Mouse (Mus musculus) heart, adult 11 months (tissue): ENCODE results near the gene Cmtm6.
A peak's percentile ranks its signal among the peaks of the same experiment; 100 is the strongest.
"Not testable (repeated sequence)": the region's sequence is repeated elsewhere in the genome, so short reads cannot be mapped to it uniquely, and the experiment has no call there.

Experiments used
- DNase-seq: peaks from one replicate; pipeline ENCODE4 v3.0.0; 2022

Gene Cmtm6

GRCm38 (mm10) chr9:114731011-114731755 lies at the start of gene Cmtm6:
Cmtm6 (plus strand) TSS chr9:114731116.
- peak; percentile 100 for DNase-seq

GRCm38 (mm10) chr9:114682193-114682592 lies 48.7 kb upstream of the Cmtm6 start:
- no peak for DNase-seq

GRCm38 (mm10) chr9:114686245-114686644 lies 44.7 kb upstream of the Cmtm6 start:
- no peak for DNase-seq

DNA sequence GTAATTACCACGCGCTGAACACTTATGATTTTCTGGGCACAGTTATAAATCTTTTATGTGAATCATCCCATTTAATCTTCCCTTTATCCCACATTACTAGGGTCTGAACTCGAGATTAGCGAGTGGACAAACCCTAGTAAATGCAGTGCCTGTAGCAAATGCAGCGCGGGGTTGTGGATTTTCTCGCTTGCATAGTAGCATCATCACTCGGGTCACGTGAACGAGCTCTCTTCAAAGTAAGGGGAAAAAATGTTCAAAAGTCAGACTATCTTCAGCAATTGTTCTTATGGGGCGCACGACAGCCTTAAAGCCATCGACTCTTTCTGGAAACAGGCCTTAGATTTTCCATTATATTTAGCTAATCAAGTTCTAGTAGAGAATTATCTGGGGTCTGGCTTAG lies 43.3 kb upstream of the Cmtm6 start:
- DNase-seq = no peak

- peak; percentile 100 for DNase-seq
These were observed 42.5 kb upstream of the Cmtm6 start, which contains the start of gene Dync1li1 for GRCm38 (mm10) chr9:114688252-114688952. Dync1li1 (plus strand) TSS chr9:114688790.

GRCm38 (mm10) chr9:114688953-114689407 lies 41.9 kb upstream of the Cmtm6 start:
- no peak for DNase-seq

GRCm38 (mm10) chr9:114690119-114690601 lies 40.8 kb upstream of the Cmtm6 start:
- DNase-seq = no peak

GRCm38 (mm10) chr9:114691112-114691511 lies 39.8 kb upstream of the Cmtm6 start:
- DNase-seq = no peak

- not testable (repeated sequence) for DNase-seq
These were observed 35.3 kb upstream of the Cmtm6 start for GRCm38 (mm10) chr9:114695662-114696061.

DNA sequence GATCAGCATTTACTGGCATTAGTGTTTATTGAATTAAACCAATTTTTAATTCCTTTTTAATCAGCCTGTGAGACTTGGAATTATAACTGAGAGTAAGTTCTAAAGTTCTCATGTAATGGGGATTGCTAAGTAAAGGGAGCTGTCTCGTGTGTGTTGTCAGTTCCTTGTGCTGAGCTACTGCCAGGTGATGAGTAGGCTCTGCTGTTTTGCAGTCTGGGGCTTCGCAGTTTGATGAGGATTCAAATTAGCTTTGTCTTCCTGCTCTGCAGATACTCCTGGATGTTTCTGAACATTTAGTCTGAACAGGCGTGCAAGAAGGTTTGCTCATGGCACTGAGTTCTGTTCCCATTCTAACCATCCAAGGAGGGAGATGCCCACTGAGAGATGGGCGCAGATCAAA lies 33.8 kb upstream of the Cmtm6 start:
- DNase-seq = no peak

DNA sequence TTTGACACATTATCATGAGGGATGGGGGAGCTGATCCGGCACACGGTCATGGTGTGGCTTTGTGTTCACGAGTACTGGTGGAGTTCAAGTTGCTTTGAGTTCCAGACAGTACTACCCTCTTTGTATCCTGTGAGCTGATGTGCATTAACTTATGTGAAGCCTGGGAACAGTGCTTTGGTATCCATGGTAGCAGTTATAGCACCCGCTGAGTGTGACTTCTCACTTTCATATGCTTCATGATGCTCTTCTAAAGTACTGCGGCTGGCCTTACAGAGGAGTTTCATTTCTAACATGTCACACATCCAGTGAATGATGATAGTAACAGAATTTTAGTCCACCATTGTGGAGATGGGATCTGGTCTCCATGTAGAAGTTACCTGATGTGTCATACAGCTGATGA lies 33.0 kb upstream of the Cmtm6 start:
- no peak for DNase-seq

GRCm38 (mm10) chr9:114699262-114699661 lies 31.7 kb upstream of the Cmtm6 start:
- no peak for DNase-seq

GRCm38 (mm10) chr9:114699882-114700665 lies 30.8 kb upstream of the Cmtm6 start:
- no peak for DNase-seq

- DNase-seq = no peak
These were observed 29.9 kb upstream of the Cmtm6 start for GRCm38 (mm10) chr9:114701031-114701430.

DNA sequence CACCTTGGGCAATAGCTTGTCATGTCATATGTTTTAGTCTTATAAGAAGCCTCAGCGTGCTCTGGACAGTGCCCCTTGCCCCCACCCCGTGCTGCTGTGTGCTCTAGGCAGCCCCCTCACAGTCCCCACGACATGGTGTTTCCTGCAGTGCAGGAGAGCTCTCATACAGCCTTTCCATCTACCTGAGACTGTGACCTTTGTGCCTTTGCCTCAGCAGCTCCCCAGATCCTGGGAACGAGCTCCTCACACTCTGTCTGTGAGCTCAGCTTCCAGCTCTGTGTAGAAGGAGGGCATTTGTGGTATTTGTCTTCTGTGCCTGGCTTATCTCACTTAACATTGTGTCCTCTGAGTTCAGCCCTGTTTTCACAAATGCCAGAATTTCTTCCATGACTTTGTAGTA lies 29.0 kb upstream of the Cmtm6 start:
- DNase-seq = no peak

DNA sequence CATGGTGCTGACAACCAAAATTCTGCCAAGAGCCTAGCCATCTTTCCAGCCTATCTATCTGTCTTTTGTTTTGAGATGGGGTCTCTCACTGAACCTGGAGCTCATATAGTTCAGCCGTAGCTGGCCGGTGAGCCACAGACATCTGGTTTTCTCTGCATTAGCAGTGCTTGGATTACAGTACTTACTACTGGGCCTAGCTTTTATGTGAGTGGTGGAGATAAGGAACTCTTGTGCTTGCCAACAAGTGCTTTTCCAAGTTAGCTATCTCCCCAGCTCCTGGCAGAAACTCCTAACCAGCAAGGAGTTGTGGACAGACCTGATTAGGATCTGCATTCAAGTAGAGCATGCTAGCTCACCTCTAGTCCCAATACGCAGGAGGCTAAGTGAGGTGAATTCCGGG lies 23.1 kb upstream of the Cmtm6 start:
- no peak for DNase-seq

DNA sequence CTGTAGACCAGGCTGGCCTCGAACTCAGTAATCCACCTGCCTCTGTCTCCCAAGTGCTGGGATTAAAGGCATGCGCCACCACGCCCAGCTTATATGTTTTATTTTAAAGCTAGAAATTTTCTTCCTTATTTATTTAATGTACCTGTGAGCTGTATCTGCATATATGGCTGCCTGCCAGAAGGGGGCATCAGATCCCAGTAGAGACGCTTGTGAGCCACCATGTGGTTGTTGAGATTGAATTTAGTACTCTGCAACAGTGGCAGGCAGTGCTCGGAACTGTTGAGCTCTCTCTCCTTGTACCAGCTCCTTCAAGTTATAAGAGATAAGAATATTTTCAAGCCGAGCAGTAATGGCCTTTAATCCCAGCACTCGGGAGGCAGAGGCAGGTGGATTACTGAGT lies 20.6 kb upstream of the Cmtm6 start:
- DNase-seq = no peak

DNA sequence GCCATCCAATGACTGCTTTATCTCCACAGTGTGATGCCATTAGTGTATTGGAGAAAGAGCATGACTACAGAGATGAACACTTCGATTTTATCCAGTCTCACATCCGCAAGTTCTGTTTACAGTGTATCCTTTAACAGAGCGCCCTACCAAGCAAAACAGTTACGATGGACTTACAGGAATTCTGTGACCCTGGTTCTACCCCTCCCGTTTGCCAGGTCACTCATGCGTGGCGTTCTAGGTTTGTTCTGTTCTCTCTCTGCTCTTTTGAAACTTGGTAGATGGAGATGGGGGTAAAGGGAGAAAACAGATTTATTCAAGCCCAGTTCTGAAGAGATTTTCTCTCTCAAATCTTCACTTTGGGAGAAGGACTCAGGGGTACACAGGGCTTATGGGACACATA lies 17.4 kb upstream of the Cmtm6 start:
- DNase-seq = no peak

- no peak for DNase-seq
These were observed 14.1 kb upstream of the Cmtm6 start for GRCm38 (mm10) chr9:114716677-114717331.

GRCm38 (mm10) chr9:114727315-114727714 lies 3.6 kb upstream of the Cmtm6 start:
- no peak for DNase-seq

DNA sequence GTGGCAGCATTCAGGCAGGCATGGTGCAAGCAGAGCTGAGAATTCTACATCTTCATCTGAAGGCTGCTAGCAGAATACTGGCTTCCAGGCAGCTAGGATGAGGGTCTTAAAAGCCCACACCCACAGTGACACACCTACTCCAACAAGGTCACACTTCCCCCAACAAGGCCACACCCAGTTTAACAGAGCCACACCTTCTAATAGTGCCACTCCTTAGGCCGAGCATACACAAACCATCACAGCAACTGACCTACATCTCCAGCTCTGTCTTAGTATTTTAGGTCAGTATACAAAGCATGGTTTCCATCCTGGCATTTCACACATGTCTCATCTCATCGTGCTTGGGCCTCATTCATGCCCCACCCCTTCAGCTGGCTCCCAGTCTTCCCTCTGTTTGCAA lies 2.5 kb upstream of the Cmtm6 start:
- DNase-seq = peak; percentile 84

DNA sequence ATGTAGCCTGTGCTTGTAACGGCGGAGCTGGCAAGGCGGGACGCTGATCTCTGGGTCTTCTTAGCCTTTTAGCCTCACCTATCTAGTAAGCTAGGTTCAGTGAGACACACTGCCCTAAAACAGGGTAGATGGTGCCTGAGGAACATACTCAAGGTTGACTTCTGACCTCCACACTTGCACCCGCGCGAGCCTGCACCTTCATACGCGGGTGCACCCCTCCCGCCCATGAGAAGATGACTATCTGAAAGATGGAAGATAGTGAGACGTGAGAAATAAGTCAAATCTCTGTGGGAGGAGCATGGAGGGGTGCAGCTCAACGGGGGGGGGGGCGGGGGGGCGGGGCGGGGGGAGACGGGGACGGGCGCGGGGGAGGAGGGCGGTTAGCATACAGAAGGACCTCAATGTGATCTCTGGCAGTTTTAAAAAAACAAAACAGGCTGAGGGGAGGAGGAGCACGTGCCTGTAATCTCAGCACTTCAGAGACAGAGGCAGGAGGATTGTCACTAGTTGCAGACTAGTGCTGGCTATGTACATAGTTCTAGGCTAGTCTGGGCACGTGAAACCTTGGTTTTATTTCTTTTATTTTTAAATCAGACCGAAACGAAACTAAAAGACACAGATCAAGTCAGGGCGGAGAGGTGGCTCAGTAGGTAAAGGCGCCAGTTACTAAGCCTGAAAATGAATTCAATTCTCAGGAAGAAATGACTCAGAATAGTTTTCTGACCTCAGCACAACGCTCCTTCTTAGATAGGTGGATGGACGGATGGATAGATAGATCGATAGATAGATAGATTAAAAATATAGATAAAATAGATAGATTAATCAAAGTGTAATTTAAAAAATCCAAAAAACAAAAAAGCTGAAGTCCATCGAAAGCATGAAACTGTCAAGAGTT lies 758 bp upstream of the Cmtm6 start:
- DNase-seq = peak; percentile 92
